Mouse (Mus musculus): ENCODE results near the gene Arfgap2. TPM values are rescaled to one million over a fixed set of nuclear protein-coding genes. Genes with fewer than 3 reads are reported as not detected.
"Not testable (repeated sequence)": the region's sequence is repeated elsewhere in the genome, so short reads cannot be mapped to it uniquely, and the experiment has no call there.

Gene Arfgap2
- 100 to 1,000 TPM in 3 of 4 experiments, 10 to 100 TPM in 1; 99.8 to 126 (median 112) TPM for total RNA-seq (2022)

GRCm38 (mm10) chr2:91264711-91265681 lies at the start of gene Arfgap2:
Gene Arfgap2 (plus strand): TSS chr2:91264974.
- DNase-seq = peak; percentile 99

- no peak for DNase-seq
Measured at GRCm38 (mm10) chr2:91217032-91217431, 47.7 kb upstream of the Arfgap2 start.

- DNase-seq = no peak
Measured at GRCm38 (mm10) chr2:91220501-91220900, 44.3 kb upstream of the Arfgap2 start.

DNA sequence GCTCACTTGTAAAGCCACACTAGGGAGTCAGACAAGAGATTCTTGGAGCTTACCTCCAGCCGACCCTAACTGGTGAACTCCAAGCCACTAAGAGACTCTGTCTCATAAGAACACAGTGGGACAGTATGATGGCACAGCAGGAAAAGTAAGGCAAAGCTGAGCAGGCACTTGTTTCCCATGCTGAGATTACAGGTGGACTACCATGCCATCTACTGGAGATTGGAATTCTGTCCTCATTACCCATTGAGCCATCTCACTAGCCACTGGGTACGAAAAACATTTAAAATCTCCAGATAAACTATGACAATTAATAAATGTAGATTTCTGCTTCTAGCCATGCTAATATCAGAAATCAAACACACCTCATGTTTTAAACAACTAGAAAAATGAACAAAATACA lies 41.2 kb upstream of the Arfgap2 start:
- DNase-seq = no peak

DNA sequence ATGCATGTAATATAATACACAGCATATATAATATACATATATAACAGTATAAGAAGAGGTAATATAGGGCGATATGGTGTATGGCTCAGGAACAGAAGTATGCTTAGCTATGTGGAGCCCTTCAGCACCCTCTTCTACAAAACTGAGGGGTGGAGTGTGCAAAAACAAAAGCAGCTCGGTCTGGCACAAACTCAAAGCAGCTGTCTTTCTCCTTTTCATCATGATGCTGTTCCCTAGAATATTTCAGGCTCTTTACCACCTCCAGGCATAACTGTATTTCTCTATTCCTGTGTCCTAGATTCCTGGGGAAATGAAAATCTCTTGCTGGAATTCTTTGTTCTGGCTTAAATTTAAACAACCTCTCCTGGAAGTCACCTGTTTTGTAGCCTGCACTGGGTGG lies 35.0 kb upstream of the Arfgap2 start:
- no peak for DNase-seq

GRCm38 (mm10) chr2:91236601-91237510 lies 27.9 kb upstream of the Arfgap2 start, which contains the start of gene Ddb2:
Gene Ddb2 (minus strand): TSS chr2:91236982.
- DNase-seq = peak; percentile 89

GRCm38 (mm10) chr2:91237511-91238080 lies 27.2 kb upstream of the Arfgap2 start:
- not testable (repeated sequence) for DNase-seq

- DNase-seq = no peak
Measured at GRCm38 (mm10) chr2:91242547-91242946, 22.2 kb upstream of the Arfgap2 start.

GRCm38 (mm10) chr2:91243416-91243815 lies 21.4 kb upstream of the Arfgap2 start:
- DNase-seq = no peak

DNA sequence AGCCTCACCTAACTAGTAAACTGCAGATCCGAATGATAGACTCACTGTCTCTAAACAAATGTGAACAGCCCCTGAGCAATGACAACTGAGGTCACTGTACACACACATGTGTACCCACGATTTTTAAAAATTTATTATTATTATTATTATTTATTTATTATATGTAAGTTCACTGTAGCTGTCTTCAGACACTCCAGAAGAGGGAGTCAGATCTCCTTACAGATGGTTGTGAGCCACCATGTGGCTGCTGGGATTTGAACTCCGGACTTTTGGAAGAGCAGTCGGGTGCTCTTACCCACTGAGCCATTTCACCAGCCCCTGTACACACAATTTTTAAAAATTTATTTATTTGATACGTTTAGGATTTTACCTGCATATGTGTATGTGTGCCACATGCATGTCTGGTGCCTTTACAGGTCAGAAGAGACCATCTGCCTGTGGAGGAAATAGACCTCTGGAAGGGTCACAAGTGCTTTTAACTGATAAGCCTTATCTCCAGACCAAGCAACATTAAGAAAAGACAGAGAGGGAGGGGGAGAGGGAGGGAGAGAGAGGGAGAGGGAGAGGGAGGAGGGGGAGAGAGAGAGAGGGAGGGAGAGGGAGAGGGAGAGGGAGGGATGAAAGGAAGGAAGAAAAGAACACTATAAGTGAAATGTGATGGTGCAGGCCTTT lies 20.1 kb upstream of the Arfgap2 start:
- DNase-seq = no peak

GRCm38 (mm10) chr2:91248366-91248765 lies 16.4 kb upstream of the Arfgap2 start:
- DNase-seq = no peak

DNA sequence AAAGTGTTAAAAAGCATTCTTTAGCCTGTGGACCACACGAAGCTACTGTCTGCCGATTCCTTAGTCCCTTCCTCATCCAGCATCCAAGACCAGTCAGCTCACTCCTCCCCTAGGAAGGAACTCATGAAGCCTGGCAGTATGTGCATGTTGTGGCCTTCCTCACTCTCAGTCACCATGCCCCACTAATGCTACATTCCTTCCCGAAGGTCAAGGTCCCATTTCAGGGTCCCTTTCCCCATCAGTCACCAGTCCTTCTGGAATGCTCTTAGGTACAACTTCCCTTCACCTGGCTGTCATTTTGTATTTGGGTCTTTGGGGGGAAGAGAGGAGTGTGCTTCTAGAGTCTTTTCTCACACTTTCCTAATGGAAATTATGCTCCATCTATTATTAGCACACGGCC lies 12.8 kb upstream of the Arfgap2 start:
- no peak for DNase-seq

DNA sequence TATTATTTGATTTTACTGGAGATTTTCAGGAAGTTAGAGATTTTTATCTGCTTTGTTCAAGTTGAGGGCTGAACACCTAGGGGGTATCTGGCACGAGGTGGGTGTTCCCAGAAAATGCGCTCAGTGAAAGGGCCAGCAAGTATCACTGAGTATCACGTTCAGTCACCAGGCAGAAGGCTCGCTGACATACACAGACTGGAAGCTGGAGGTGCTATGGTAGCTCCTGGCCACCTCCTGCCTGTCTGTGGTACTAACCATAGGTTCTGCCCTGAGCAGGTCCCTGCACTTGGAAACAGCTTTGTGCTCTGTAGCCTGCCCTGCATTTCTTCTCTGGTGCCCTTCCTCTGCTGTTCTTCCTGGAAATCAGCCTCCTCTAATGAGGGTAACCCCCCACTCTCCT lies 12.3 kb upstream of the Arfgap2 start:
- DNase-seq = no peak

GRCm38 (mm10) chr2:91254725-91255380 lies 9.9 kb upstream of the Arfgap2 start:
- DNase-seq = no peak

- DNase-seq = no peak
Measured at GRCm38 (mm10) chr2:91255661-91256150, 9.1 kb upstream of the Arfgap2 start, which contains the start of gene Pacsin3. Gene Pacsin3 (plus strand): TSS chr2:91255954.

DNA sequence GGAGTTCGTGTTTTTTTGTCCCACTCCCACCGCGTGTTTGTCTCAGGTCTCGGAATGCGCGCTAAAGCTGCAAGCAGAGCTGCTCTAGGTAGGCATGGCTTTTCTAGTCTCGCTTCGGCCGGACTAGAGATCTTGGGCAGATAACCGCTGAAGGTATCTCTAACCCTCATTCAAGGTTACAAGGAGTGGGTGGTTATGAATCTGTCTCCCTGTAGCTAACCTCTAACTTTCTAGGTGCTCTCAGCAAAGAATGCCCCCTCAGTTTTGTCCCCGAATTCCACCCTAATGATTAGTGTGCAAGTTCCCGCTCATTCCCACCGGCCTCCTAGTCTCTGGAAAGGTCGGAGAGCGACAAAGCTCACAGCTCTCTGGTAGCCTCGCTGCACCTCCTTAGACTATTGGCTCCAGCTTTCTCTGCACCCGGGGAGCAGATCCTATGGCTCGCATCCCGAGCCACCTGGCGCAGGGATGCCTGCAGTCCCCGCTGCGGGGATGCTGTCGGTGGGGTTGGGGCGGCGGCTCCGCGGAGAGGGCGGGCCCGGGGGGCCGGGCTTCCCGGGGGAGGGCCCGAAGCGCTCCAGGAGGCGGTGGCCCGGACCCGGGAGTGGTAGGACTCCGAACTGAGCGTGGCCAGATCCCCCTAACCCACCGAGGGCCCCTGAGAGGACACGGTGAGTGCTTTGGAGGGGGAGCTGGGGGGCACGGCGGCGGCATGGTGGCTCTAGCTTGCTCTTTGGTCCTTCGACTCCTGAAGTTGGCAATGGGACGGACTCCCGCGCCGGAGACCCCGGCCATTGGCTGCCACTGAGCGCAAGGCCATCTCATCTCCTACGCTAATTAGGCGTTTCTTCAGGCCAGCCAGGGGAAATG lies 8.3 kb upstream of the Arfgap2 start:
- peak; percentile 57 for DNase-seq

DNA sequence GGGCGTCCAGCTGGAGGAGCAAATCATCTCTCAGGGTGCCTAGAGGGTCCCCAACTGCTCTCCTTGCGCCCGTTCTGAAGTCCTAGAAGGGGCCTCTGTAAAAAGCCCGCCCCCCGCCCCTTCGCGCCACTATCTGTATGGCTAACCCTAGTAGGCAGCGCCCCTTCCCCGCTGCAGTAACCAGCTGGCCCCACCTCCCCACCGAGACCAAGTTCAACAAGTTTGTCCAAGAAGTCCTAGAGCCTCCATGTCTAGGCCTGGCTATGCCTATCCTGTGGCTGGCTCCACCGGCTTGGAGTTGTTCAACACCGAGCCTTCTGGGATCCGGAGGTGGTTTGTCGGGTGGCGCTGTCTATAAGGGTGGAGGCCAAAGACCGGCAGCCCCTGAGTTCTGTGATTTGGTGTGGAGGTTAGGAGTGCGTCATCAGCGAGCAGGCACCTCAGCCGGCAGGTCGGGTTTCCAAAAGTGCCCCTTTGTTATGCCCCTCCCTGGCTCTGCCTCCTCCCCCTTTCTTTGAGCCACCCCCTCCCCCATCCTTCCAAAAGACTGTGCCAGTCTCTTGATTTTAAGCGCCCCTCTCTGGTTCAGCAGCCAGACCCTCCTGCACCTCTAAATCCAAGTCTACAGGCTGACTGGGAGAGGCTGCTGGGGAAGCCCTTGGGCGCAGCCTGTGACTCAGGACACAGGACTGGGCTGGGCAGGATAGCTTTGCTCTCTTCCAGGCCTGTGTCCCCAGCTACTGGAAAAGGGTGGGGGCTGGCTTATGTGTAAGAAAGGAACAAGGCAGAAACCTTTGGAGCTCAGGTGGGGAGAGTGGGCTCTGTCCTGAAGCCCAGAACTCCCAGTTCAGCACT lies 7.4 kb upstream of the Arfgap2 start:
- no peak for DNase-seq

- no peak for DNase-seq
Measured at GRCm38 (mm10) chr2:91258054-91258453, 6.7 kb upstream of the Arfgap2 start.

DNA sequence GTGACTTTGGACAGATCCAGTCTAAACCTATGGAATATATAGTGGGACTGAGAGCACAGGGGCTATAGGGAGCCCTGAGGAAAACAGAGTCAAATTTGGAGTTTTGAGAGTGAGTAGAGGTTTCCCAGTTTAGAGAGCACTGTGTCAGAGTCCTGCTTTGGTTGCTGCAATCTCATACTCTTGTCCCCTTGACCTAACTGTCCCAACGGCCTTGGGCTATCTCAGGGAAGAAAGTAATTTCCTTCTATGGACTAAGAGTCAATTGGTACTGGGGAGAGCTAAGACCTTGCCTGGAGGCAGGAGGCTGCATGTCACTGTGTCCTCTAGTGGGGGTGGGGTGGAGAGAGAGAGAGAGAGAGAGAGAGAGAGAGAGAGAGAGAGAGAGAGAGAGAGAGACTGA lies 5.9 kb upstream of the Arfgap2 start:
- DNase-seq = no peak

All from adrenal gland, adult 8-10 months (tissue).